Comparison of ENCODE assay signal across 16 mouse cellular contexts in genomic region chr14:111403555-111403954, GRCm38 (mm10).
"Had no signal": no experiment of that assay in that cellular context is flagged by ENCODE, and none has a peak within 500 bp of the region (broad histone marks: within the 10 kb centered on the region; RNA-seq: fewer than 3 reads in every experiment).

No protein-coding gene starts in this region.

- H3K9ac ChIP-seq: kidney, embryonic 15.5 days; liver, embryonic 15.5 days; midbrain, embryonic 15.5 days; neural tube, embryonic 12.5 days had no signal

- ATAC-seq: midbrain, embryonic 15.5 days had no signal

- H3K36me3 ChIP-seq: kidney, embryonic 15.5 days; limb, embryonic 10.5 days; liver, embryonic 15.5 days; midbrain, embryonic 15.5 days; neural tube, embryonic 12.5 days had no signal

- H3K4me1 ChIP-seq: kidney, embryonic 15.5 days; liver, embryonic 15.5 days; megakaryocyte, embryonic 14.5 days; midbrain, embryonic 15.5 days; neural tube, embryonic 12.5 days had no signal

- H3K4me2 ChIP-seq: kidney, embryonic 15.5 days; liver, embryonic 11.5 days; liver, embryonic 15.5 days; midbrain, embryonic 11.5 days; midbrain, embryonic 15.5 days; neural tube, embryonic 12.5 days had no signal

- H3K9me3 ChIP-seq: kidney, embryonic 15.5 days; limb, embryonic 10.5 days; liver, embryonic 15.5 days; midbrain, embryonic 15.5 days; neural tube, embryonic 12.5 days had no signal

- DNase-seq: kidney, postnatal 14 days; lung, adult 2 months; lung, postnatal 10 days; thymus, adult 18-20 months; thymus, postnatal 14 days had no signal

- H3K27ac ChIP-seq: kidney, embryonic 15.5 days; left cerebral cortex, adult 2 months; limb, embryonic 10.5 days; liver, embryonic 15.5 days; macrophage; midbrain, embryonic 15.5 days; neural tube, embryonic 12.5 days; stomach, postnatal 0 days had no signal

- H3K27me3 ChIP-seq: kidney, embryonic 15.5 days; liver, embryonic 15.5 days; megakaryocyte, embryonic 14.5 days; midbrain, embryonic 15.5 days; neural tube, embryonic 12.5 days had no signal

- H3K4me3 ChIP-seq: kidney, embryonic 15.5 days; left cerebral cortex, adult 2 months; limb, embryonic 10.5 days; liver, embryonic 15.5 days; megakaryocyte, embryonic 14.5 days; midbrain, embryonic 15.5 days; neural tube, embryonic 12.5 days had no signal
